Mouse (Mus musculus): ENCODE data around the gene Ggt1.
"Not testable (repeated sequence)": the region's sequence is repeated elsewhere in the genome, so short reads cannot be mapped to it uniquely, and the experiment has no call there.

The Ggt1 gene

DNA sequence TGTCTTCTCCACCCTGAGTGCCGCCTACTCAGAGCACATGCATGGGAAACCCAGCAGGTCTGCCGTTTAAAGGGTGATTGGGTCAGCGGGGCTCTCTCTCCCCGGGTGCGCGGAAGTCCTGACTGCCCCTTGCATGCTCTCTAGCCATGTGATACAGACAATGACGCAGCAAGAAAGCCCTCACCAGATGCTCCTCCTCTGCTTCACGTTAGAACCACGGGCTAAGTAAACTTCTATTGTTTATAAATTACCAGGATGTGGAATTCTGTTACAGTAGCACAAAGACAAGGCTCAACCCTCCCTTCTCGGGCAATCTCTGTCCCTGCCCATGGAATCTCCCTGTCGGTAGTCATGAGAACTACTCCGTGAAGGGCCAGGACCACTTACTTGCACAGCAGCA, 10.2 kb upstream of the Ggt1 start:
- DNase-seq: no peak

DNA sequence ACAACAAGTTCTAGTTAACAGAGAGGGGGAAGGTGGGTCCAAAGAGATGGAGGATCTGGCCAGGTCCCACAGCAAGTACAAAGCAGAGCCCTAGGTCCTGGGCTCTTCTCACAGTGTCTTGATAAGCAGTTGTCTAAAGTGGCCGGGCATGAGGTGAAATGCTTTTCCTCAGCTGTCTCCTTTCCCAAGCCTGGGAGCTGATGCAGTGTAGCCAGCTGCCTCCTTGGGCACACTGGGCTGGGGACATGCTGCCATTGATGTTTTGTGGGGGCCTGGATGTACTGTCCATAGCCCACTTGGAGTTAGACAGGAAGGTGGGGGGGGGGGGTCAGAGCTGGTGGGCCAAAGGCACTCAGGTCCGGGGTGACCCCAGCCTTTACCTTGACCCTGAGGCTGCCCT, 9.3 kb upstream of the Ggt1 start:
- no peak for DNase-seq

DNA sequence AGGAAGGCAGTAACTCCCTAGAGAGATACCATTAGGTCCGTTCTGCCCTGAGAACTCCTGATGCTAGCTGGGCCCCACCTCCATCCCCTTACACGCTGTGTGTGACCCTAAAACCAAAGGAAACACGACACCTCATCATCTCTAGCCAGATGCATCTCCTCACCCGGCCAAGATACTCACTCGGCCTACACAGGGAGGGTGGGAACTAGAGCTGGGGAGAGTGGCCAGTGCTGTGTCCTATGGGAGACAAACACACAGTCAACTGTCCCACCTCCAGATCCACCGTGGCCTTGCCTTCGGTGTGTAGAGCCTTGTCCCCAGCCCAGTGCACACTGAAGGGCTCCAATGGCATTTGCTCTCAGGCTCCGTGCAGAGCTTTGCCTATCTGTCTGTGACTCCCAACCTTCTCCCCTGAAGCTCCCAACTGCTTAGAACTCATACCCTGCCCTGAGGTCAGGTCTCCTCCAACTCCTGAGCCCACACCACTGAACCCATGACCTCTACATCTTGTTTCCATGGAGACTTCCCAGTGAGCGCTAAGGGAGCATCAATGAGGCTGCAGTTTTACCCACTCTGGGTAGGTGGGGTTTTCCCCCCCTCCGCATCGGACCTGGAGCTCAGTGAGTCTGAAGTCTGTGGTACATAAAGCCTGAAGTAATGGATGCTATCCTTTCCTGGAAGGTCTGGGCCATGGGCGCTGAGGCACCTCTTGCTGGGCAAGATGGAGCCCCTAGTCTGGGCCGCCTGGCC, 8.5 kb upstream of the Ggt1 start:
- DNase-seq: no peak

DNA sequence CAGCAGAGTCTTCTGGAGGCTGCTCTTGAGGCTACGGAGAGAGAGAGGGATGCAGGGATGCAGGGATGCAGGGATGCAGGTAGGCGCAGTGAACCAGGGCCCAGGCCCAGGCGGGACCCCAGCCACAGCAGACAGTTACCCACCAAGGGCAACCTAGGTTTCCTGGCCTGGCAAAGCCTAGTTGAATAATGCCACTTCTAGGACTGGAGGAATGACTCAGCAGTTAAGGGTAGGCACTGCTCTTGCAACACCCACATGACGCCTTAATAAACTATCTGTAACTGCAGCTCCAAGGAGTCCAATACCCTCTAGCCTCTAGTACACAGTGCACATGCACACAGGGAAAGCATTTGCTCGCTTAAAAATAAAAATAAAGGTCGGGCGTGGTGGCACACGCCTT, 7.3 kb upstream of the Ggt1 start:
- no peak for DNase-seq

DNA sequence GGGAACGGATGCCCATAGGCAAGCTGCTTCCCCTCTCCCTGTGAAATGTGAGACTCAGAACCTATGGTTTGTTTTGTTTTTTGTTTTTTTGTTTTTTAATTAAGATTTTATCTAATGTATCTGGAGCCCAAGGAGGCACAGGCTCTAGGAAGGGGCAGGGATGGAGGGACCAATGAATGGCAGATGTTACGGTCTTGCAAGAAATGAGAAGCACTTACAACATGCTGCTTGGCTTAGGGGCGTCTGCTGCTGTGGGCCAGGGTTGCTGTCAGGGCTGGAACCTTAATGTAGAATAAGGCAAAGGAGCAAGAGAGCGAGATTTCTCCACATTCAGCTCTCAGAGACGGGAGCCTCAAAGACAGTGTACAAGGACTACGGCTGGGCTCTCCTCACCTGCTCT, 5.8 kb upstream of the Ggt1 start:
- no peak for DNase-seq

DNA sequence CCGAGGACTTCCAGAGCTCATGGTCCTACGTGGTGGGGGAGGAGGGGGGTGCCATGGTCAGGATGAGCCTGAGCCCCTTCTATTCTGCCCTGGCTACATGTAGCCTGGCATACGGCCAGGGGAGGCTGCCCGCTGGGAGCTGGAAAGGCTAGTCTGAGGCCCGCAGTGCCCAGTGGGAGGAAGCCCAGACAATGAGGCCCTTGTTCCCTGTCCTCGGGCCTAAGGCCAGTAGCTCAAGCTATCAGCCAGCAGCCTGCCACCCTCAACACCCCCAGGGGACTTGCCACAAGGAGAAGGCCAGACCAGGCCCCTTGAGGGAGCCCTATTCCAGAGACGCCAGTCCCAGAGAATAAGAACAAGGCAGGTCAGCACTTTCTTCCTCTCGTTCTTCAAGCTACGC, 5.4 kb upstream of the Ggt1 start:
- no peak for DNase-seq

DNA sequence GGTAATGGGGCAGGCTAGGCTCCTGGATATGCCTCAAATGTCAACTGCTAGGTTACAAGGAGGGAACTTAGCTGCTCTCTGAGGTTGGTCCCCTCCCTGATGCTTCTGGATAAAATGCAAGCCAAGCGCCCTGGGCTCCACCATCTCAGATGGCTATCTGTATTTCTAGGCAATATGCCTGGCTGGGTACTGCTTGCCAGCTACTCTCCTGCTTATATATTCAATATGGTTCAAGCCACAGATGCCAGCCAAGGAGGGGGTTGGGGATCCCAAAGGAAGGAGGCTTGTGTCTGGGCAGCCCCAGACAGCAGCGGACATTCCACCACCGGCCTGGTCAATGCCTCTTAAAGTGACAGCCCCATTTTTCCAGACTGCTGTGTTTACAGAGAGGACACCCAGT, 2.9 kb upstream of the Ggt1 start:
- no peak for DNase-seq

DNA sequence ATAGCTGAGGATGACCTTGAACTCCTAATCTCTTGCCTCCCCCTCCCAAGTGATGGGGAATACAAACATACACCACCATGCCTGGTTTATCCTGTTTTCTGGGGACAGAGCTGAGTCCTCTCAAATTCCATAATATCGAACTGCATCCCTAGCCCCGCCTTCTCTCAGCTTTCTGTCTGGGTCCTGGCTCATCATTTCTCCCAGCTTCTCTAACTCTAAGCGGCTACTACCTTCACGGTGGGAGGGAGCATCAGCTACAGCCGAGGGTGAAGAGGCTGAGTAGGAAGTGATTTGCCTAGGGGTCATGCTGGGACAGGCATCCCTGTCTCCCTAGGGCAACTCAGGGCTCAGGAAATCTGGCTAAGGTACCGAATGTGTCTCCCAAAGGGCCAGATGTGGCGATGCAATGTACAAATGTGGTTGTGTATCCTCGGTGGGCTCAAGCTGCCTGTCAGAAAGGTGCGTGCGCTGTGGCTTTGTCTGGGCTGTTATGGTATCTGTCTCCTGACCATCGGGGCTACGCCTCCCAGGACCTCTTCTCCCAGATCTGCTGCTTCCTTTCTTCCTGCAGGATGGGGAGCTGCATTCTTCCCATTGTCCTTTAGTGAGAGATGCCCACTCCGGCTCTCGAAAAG, 2.2 kb upstream of the Ggt1 start:
- no peak for DNase-seq

DNA sequence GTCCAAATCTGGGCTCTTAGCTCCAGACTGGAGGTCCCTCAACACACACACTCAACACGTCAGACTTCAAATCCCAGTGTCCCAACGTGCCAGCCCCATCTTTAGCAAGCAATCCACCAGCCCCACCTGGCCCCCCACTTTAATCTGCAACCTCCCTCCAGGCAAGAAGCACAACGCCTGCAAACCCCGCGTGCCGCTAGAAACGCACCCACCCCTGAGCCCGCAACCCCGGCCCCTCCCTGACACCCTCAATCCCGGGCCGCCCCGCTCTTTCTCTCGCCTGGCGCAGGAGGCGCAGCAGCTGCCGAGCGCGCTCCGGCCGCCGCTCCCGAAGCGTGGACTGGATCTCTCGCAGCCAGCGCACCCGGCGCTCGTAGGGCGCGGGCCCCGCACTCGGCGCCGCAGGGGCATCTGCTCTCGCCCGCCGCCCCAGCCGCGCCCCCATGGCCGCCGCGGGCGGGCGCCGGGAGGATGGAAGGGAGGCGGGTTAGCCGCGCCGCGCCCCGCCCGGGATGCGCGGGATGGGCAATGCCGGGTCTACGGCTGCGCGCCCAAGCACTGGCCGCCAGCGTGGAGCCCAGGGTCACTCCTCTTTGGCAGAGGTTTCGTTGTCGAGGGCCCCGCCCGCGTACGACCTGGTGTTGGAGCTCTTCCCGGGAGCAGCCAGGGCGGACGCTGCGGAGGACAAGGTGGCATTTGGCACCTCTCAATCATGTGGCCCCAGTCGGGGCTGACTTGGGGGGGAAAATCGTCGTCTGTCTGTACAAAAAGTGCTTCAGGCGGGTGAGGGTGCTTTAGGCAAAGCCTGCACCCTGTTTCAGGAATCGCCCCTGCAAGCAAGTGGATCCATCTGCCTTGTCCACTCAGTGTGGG, 1.5 kb upstream of the Ggt1 start, which contains the start of gene Lrrc75b:
Gene Lrrc75b (minus strand): TSS at position 655 of the 873 bp plus-strand sequence.
- peak; percentile 72 for DNase-seq

DNA sequence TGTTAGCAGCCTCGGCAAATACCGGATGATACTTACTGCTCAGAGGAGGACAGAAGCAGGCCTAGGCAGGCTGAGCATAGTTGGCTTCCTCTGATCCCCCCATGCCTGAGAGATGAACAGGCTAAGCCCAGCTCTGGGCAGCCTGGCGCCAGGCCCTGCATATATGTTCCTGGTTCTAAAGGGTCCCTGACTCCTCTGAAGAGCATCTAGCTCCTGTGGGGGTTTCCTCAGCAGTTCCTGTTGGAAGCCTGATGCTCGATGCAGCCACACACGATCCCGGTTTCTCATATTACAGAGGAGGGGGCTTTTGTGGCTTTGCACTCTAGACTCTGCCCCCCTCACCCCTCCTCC, 880 bp upstream of the Ggt1 start:
- DNase-seq: no peak

DNA sequence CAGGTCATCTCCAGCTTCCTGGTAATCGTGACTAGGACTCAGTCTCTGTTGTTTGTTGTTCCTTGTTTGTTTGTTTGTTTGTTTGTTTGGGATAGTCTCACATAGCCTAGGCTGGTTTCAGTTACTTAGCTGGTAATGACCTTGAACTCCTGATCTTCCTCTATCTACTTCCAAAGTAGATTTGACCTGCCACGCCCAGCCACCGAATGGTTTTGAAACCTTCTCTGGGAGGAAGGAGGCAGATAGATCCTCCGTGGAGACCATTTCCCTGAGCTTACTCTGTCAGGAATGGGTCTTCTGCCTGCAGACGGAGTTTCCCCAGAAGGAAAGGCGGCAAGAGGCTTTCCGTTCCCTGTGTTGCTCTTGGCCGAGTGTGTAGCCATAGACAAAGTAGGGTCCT, 1.2 kb downstream of the Ggt1 start:
- DNase-seq: no peak

DNA sequence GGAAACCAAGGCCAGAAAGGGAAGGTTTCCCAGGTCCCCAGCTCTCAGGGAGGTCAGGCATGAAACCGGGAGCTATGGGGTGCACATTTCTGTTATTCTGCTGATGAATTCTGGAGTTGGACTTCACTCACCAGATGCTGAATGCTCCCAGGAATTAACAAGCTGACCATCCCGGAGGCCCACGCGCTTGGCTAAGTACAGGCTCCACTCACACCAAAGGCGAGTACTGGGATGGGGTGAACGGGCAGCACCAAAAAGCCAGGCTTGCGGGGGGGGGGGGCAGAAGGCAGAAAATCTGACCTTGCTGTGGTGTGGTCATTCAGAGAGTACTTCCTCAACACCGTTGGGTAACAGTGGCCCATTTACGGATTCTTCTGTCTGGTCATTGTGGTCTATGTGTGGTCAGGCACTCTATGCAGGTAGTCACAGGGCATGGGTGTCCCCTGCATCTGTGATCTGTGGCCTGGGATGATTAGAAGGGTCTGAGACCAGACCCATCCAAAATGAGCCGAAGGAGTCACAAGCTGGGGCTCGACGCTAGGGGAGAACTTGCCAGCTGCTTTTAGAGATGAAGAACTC, 3.4 kb downstream of the Ggt1 start:
- no peak for DNase-seq

DNA sequence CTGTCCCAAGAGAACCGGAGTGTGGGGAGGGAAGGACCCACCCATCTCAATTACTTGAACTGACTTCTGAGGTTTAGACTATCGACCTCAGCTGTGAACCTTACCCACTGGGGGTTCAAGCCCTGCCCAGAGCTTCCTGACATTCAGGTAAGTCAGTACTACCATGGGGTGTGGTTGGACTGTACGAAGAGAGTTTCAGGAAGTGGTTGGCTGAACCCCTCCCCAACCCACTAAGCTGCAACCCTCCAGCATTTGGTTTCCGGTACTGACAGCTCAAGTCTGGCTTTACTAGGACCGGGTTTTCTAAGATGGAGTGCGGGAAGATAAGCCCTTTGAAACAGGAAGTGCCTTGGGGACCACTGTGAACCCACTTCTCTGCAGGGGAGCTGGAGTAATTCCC, 4.0 kb downstream of the Ggt1 start:
- no peak for DNase-seq

DNA sequence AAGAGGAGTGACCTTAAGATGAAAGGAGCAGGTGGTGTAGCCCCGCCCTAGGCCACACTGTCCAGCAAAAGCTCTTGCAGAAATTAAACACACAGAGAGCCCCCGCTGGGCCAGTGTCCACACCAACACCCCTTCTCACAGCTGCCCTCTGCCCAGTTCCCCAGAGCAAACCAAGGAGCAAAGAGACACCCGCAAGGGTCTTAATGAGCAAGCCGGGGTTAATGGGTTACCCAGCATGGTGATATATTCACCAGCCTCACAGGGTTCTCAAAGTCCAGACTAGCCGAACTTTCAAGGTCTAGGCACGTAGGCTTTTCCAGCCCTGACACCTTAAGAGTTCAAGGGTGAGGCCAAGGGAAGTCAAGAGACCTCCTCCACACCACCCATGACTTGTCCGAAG, 4.5 kb downstream of the Ggt1 start:
- peak; percentile 89 for DNase-seq

DNA sequence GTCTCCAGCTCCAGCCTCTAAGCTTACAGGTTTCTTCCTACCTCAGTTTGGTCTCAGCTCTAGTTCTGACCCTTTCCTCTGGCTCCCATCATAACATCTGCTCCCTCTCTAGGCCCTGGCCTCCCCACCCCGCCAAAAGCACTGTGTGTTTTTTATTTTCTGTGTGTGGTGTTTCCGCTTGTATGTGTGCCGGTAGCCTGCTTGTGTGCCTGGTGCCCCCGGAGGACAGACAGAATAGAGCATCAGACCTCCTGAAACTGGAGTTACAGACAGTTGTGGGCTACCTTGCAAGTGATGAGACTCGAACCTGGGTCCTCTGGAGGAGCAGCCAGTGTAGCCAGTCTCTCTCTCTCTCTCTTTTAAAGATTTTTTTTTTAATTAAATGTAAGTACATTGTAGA, 4.9 kb downstream of the Ggt1 start:
- no peak for DNase-seq

DNA sequence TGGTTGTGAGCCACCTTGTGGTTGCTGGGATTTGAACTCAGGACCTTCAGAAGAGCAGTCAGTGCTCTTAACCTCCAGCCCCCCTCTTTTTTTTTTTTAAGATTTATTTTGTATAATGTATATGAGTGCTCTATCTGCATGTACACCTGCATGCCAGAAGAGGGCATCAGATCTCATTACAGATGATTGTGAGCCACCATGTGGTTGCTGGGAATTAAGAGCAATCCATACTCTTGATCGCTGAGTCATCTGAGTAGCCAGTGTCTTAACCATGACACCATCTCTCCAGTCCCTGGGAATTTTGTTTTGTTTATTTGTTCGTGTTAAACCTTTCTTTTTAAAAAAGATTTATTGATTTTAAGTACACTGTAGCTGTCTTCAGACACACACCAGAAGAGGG, 5.4 kb downstream of the Ggt1 start:
- not testable (repeated sequence) for DNase-seq

DNA sequence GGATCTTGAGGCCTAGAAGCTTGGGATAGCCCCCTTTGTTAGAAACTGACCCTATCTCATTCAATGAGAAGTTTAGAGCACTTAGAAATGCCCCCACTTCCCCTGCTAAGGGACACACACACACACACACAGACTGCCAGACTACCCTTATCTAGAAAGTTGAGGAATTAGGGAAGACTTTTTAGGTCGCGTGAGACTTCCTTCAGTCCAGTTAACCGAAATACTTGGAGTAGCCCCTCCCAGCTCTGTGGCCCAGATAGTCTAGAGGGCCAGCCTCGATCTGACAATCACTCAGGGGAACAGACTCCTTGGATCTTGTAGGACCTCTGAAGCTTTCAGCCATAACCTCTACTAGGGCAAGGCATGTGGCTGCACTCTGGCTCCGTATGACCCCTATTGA, 6.6 kb downstream of the Ggt1 start:
- no peak for DNase-seq

DNA sequence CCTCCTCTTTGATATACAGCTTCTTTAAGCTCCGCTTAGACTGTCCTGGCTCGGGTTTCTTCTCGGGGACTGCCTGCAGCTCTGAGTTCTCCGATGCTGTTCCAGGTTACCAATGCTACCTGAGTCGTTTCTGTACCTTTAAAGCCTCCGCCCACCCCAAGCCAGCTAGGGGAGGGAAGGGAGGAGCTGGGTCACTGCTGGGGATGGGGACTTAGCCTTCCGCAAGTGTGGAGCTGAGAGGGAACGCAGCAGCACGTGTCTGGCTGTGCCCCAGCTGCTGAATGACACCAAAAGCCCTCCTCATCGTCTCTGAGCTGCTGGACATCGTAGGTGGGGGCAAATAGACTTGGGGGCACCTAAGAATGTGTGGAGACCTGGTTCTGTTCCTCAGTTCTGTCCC, 7.0 kb downstream of the Ggt1 start:
- peak; percentile 70 for DNase-seq

DNA sequence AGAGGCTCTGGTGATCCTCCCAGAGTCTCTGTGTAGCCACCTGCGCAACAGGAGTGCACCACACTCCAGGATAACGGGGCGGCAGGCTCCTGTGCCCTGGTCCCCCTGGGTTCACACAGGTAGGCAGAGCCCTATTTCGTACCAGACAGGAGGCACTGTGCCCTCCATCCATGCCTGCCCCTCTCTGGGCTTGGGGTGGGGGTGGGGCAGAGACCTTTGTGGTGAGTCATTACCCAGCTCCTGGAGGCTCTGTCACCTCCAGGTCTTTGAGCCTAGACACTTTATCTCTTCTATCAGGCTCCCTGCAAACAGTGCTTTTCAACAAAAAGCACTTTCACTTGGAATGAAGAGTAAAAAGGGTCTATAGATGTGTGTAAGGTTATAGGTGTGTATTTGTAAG, 7.4 kb downstream of the Ggt1 start:
- no peak for DNase-seq

DNA sequence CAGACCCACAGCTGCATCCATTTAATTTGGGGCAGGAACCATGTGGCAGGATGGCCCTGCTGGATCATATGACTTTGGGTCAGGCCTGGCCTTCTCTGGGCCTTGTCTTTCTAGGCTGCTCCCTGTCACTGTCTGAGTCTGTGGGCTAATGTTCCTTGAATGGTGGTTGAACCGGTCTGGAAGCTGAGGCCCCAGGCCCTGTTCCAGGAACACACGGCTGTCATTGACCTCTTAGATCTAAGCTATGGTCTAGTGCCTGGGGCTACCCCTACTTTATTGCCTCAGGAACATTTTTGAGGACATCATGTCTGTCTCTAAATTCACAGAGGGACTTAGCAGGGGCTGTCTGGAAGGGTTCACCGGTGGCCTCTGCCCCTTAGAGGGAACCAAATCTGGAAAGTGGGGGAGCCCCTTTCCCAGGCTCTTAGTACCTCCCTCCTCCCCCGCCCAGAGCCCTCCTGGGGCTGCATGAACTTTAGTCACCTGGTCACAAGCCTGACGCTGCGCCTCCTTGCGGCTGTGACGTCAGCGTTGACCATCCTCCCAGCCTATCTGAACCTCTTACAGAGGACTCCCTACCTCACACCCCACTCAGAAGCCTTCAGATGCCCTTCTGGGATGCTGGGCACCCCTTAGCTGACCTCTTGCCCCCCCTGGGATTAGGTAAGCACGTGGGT, 9.7 kb downstream of the Ggt1 start:
- DNase-seq: peak; percentile 84

DNA sequence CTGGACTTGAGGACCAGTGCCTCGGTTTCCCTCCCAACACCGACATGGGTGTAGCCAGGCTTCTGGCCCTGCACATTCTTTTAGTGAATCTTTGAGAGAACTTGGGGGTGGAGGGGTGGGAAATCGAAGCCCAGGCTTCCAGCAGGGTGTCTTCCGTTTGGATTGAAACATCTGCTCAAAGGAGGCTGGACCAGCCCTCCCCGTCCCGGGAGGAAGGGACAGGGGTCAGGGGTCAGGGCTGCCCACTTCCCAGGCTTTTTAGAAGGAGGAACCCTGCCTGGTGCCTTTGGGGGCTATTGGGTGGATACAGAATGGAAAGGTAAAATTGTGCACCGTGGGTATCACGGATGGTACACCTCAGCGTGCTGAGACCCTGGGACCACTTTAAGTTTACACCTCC, 10.5 kb downstream of the Ggt1 start:
- no peak for DNase-seq

DNA sequence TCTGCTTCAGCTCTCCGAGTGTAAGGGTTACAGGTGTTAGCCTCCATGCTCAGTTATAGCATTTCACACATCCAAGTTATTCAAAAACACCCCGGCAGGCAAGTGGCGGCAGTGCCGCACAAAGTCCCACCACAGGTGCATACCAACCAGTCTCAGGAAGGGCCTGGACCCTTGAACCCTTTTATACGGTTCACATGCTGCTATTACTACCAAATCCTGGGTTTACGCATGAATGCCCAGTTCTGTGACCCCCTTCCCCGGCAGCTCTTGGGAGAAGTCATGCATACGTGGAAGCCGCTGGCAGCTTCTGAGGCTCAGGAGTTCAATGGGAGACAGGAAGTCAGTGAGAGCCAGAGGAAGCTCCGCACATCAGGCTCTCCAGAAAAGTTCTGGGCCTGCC, 11.8 kb downstream of the Ggt1 start:
- peak; percentile 86 for DNase-seq

DNA sequence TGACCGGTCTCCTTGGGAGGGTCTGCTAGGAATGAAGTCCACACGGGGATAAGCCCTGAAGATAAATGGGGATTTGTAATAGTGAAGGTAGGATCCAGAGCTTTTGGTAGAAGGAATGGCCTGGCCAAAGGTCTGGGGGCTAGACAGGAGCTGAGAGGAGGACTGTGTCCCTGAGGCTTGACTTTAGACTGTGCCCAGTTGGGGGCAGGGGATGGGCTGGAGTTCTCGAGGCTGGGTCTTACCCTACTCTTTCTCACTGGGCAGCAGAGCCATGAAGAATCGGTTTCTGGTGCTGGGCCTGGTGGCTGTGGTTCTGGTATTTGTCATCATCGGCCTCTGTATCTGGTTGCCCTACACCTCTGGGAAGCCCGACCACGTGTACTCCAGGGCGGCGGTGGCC, 12.6 kb downstream of the Ggt1 start:
- DNase-seq: peak; percentile 51

Measured in kidney, postnatal 14 days (tissue).